ENCODE assay signal across 19 mouse cellular contexts in genomic region chr5:131919983-131920777, GRCm38 (mm10).
A peak's percentile ranks its signal among the peaks of the same experiment; 100 is the strongest.
DNase-seq lines count a peak whose midpoint lies in the region; ATAC-seq lines count a peak whose summit lies in the region.
"Had no signal": no experiment of that assay in that cellular context is flagged by ENCODE, and none has a peak within 500 bp of the region (broad histone marks: within the 10 kb centered on the region; RNA-seq: fewer than 3 reads in every experiment).

No protein-coding gene starts in this region.

- no peak overlapping the region for H3K4me2 ChIP-seq in heart, embryonic 16.5 days (ENCODE audit: low read depth, low read length)
- no peak overlapping the region for H3K4me2 ChIP-seq in hindbrain, embryonic 12.5 days (replicated peaks)
- H3K4me2 ChIP-seq in hindbrain, embryonic 16.5 days (ENCODE audit: low read length), result no peak overlapping the region
- H3K4me2 ChIP-seq in neural tube, embryonic 13.5 days, result no peak overlapping the region
- H3K4me2 ChIP-seq: heart, embryonic 15.5 days had no signal

- H3K4me3 ChIP-seq in heart, embryonic 16.5 days (ENCODE audit: low read length), result no peak overlapping the region
- no peak overlapping the region for H3K4me3 ChIP-seq in heart, embryonic 10.5 days
- H3K4me3 ChIP-seq in hindbrain, embryonic 12.5 days, result no peak overlapping the region
- no peak overlapping the region for H3K4me3 ChIP-seq in hindbrain, embryonic 16.5 days (ENCODE audit: low read length)
- H3K4me3 ChIP-seq in neural tube, embryonic 13.5 days, result no peak overlapping the region
- H3K4me3 ChIP-seq: heart, embryonic 15.5 days had no signal

- ATAC-seq in heart, embryonic 16.5 days (replicated peaks; ENCODE audit: extremely low read depth, insufficient read depth, low FRiP score), result 0 out of 2 replicates have a peak, but pooled peaks have one; percentile 37
- ATAC-seq in hindbrain, embryonic 12.5 days (ENCODE audit: low FRiP score), result peak; percentile 83
- peak; percentile 45; the same call in 1 of the 2 replicates for ATAC-seq in hindbrain, embryonic 16.5 days
- ATAC-seq in neural tube, embryonic 13.5 days (ENCODE audit: low read depth), result peak; percentile 50; the same call in 1 of the 2 replicates
- ATAC-seq: activated CD4-positive, CD25-positive, alpha-beta regulatory T cell, adult 4 months; forebrain, embryonic 16.5 days; Patski had no signal

- peaks cover 3% of the 10 kb centered on the region; the same call in 1 of the 2 replicates for H3K4me1 ChIP-seq in heart, embryonic 16.5 days (ENCODE audit: control insufficient read depth, insufficient read depth, low read length)
- peaks cover 13% of the 10 kb centered on the region for H3K4me1 ChIP-seq in heart, embryonic 10.5 days
- peaks cover 45% of the 10 kb centered on the region for H3K4me1 ChIP-seq in hindbrain, embryonic 12.5 days
- H3K4me1 ChIP-seq in hindbrain, embryonic 16.5 days (ENCODE audit: control insufficient read depth, insufficient read depth, low read depth, low read length), result peaks cover 6% of the 10 kb centered on the region
- H3K4me1 ChIP-seq in neural tube, embryonic 13.5 days (replicated peaks), result peaks cover 60% of the 10 kb centered on the region

- no peak for DNase-seq in heart, embryonic 10.5 days (ENCODE audit: low spot score)
- DNase-seq in left cerebral cortex, postnatal 14 days (ENCODE audit: low spot score in 2 of 2), result no peak
- DNase-seq in layer of hippocampus, postnatal 36 days, result no peak
- DNase-seq: adrenal gland, postnatal 14 days; cerebellum, adult 8-10 months; kidney, adult 8-10 months; kidney, postnatal 25 days; layer of hippocampus, adult 9-11 months; lung, adult 2 months; right cerebral cortex, postnatal 25 days had no signal

- no peaks in the 10 kb centered on the region for H3K9me3 ChIP-seq in heart, embryonic 16.5 days (replicated peaks; ENCODE audit: control insufficient read depth, low read length)
- H3K9me3 ChIP-seq in heart, embryonic 10.5 days, result no peaks in the 10 kb centered on the region
- H3K9me3 ChIP-seq in hindbrain, embryonic 12.5 days (replicated peaks), result no peaks in the 10 kb centered on the region
- no peaks in the 10 kb centered on the region for H3K9me3 ChIP-seq in hindbrain, embryonic 16.5 days (ENCODE audit: control insufficient read depth, low read length)
- H3K9me3 ChIP-seq in neural tube, embryonic 13.5 days, result no peaks in the 10 kb centered on the region
- H3K9me3 ChIP-seq: heart, embryonic 15.5 days had no signal

- WGBS in heart, embryonic 16.5 days, result 53% methylated on average over 12 of the region's 12 CpGs
- WGBS in heart, embryonic 10.5 days, result 52% methylated on average over 12 of the region's 12 CpGs
- WGBS in hindbrain, embryonic 12.5 days, result 38% methylated on average over 12 of the region's 12 CpGs
- WGBS in hindbrain, embryonic 16.5 days, result 36% methylated on average over 12 of the region's 12 CpGs
- WGBS in neural tube, embryonic 13.5 days, result 42% methylated on average over 12 of the region's 12 CpGs

- intact Hi-C loops in left cerebral cortex, postnatal 14 days (cut with DNase I), result no loop called here

- no peak overlapping the region for H3K9ac ChIP-seq in heart, embryonic 16.5 days (ENCODE audit: low read length)
- no peak overlapping the region for H3K9ac ChIP-seq in hindbrain, embryonic 12.5 days
- no peak overlapping the region for H3K9ac ChIP-seq in hindbrain, embryonic 16.5 days (ENCODE audit: low read depth, low read length)
- no peak overlapping the region for H3K9ac ChIP-seq in neural tube, embryonic 13.5 days
- H3K9ac ChIP-seq: heart, embryonic 15.5 days had no signal

- H3K27ac ChIP-seq in heart, embryonic 16.5 days (ENCODE audit: low read length), result no peak overlapping the region
- H3K27ac ChIP-seq in heart, embryonic 10.5 days, result no peak overlapping the region
- peak overlapping the region; percentile 67 for H3K27ac ChIP-seq in hindbrain, embryonic 12.5 days
- no peak overlapping the region for H3K27ac ChIP-seq in hindbrain, embryonic 16.5 days (ENCODE audit: low read depth, low read length)
- H3K27ac ChIP-seq in neural tube, embryonic 13.5 days (replicated peaks), result peak overlapping the region; percentile 61
- H3K27ac ChIP-seq: heart, embryonic 15.5 days; macrophage had no signal

- H3K36me3 ChIP-seq in heart, embryonic 16.5 days (ENCODE audit: control insufficient read depth, insufficient read depth), result no peaks in the 10 kb centered on the region
- H3K36me3 ChIP-seq in heart, embryonic 10.5 days, result no peaks in the 10 kb centered on the region
- no peaks in the 10 kb centered on the region for H3K36me3 ChIP-seq in hindbrain, embryonic 12.5 days
- H3K36me3 ChIP-seq in hindbrain, embryonic 16.5 days (ENCODE audit: control insufficient read depth, insufficient read depth, low read length), result no peaks in the 10 kb centered on the region
- H3K36me3 ChIP-seq in neural tube, embryonic 13.5 days, result no peaks in the 10 kb centered on the region
- H3K36me3 ChIP-seq: heart, embryonic 15.5 days had no signal

- no peaks in the 10 kb centered on the region; the same call in 1 of the 2 replicates for H3K27me3 ChIP-seq in heart, embryonic 16.5 days (ENCODE audit: control insufficient read depth, insufficient read depth, low read length)
- H3K27me3 ChIP-seq in heart, embryonic 10.5 days (ENCODE audit: insufficient read depth, poor library complexity, severe bottlenecking), result peaks cover 22% of the 10 kb centered on the region
- no peaks in the 10 kb centered on the region for H3K27me3 ChIP-seq in hindbrain, embryonic 12.5 days
- H3K27me3 ChIP-seq in hindbrain, embryonic 16.5 days (replicated peaks; ENCODE audit: control insufficient read depth, insufficient read depth, low read length), result no peaks in the 10 kb centered on the region
- H3K27me3 ChIP-seq in neural tube, embryonic 13.5 days, result no peaks in the 10 kb centered on the region; the same call in 1 of the 2 replicates
- H3K27me3 ChIP-seq: heart, embryonic 15.5 days had no signal

Comparison
In these comparisons a context has a peak if more than half of its experiments do, and no peak if none do; other contexts are left out.
1. H3K27ac ChIP-seq: peak in hindbrain, embryonic 12.5 days (single experiment) and neural tube, embryonic 13.5 days (single experiment); none in heart, embryonic 16.5 days (single experiment), heart, embryonic 10.5 days (single experiment) and hindbrain, embryonic 16.5 days (single experiment).
2. Peak in every context shown above with its lines, with median percentiles within 50 percentile points of each other: ATAC-seq.